Mouse (Mus musculus) C2C12 (cell line): Measurements from ENCODE around the gene Plbd1.

Experiments used
- CEBPB ChIP-seq: IDR thresholded peaks from one replicate; pipeline ENCODE4 v1.6.1; 2011; ENCODE audit warnings: low read depth, mild to moderate bottlenecking, control low read depth, moderate library complexity
- CTCF ChIP-seq: IDR thresholded peaks from one replicate; pipeline ENCODE4 v1.5.1; 2011; ENCODE audit not compliant: control insufficient read depth, insufficient read depth, insufficient read length
- MAX ChIP-seq: IDR thresholded peaks from one replicate; pipeline ENCODE4 v1.6.1; 2011; ENCODE audit warnings: mild to moderate bottlenecking, control low read depth
- MYOD1 ChIP-seq: IDR thresholded peaks from one replicate; pipeline ENCODE4 v1.6.1; 2011; ENCODE audit warnings: low read depth; ENCODE audit not compliant: control insufficient read depth, insufficient read length
- MYOG ChIP-seq: IDR thresholded peaks from one replicate; pipeline ENCODE4 v1.6.1; 2011; ENCODE audit not compliant: control insufficient read depth, insufficient read length; ENCODE audit errors: extremely low read depth
- USF1 ChIP-seq: IDR thresholded peaks from one replicate; pipeline ENCODE4 v1.6.1; 2011; ENCODE audit warnings: low read depth, mild to moderate bottlenecking, control low read depth, moderate library complexity

DNA sequence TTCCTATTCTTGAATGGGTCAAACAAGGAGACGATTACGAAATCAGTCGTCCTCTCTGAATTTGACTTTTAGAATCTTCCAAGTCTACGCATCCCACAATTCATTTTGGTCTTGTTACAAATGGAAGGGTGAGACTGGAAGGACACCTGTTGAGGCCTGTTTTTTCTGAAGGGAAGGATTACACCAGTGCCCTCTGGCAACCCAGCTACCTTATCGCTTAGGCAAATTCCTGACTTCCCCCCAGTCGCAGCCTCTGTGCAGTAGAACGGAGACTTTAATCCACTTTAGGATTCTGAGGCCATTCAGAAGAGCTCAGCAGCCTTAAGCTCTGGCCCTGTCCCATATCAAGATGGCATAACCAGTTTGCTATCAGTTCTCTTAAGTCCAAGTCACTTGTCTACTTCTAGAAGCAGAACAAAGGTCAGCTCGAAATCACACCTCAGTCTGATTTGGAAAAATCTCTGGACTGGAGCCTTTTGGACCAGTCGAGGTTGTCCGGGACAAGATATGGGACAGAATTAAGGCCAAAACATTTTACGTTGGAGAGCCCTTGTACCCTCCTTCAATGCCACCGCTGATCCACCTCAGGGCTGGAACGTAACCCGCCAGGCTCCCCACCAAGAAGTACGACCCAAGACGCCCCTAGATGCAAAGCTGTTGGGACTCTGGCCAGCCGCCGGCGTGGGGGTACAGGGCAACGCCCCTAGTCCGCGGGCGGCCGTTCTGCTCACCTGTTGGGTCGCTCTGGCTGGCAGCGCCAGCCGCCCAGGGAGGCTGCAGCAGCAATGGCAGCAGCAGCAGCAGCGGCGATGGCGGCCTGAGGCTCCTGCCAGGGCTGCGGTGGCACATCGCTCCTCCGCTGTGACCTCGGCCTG, 660 bp downstream of the Plbd1 start:
- no peak for TF ChIP-seq CTCF
- TF ChIP-seq MYOD1 = no peak
- TF ChIP-seq CEBPB = no peak
- no peak for TF ChIP-seq MAX
- no peak for TF ChIP-seq MYOG
- TF ChIP-seq USF1 = no peak
